Mouse (Mus musculus) ES-Bruce4 (cell line): ENCODE data around the gene Rad9b. TPM values are rescaled to one million over a fixed set of nuclear protein-coding genes. Genes with fewer than 3 reads are reported as not detected.

Source experiments
- H3K27ac ChIP-seq: 2 replicates; pipeline ENCODE4 v1.5.1; 2012; ENCODE audit warnings: low read length, inconsistent platforms; ENCODE audit not compliant: insufficient read depth
- H3K27me3 ChIP-seq: 2 replicates; pipeline ENCODE4 v1.6.1; 2012; ENCODE audit warnings: mild to moderate bottlenecking, low read length, inconsistent platforms; ENCODE audit not compliant: control insufficient read depth, poor library complexity, insufficient read depth, severe bottlenecking
- H3K36me3 ChIP-seq: 2 replicates; pipeline ENCODE4 v1.6.1; 2012; ENCODE audit warnings: inconsistent platforms, mild to moderate bottlenecking, low read length, moderate library complexity; ENCODE audit not compliant: control insufficient read depth, poor library complexity, insufficient read depth, severe bottlenecking
- H3K4me1 ChIP-seq: one replicate; pipeline ENCODE4 v1.8.1; 2011; ENCODE audit warnings: low read length; ENCODE audit not compliant: control insufficient read depth, insufficient read depth
- H3K4me3 ChIP-seq: 2 replicates; pipeline ENCODE4 v1.5.1; 2011; ENCODE audit warnings: low read depth, mild to moderate bottlenecking, low read length
- H3K9ac ChIP-seq: 2 replicates; pipeline ENCODE4 v1.6.1; 2012; ENCODE audit warnings: low read depth, mild to moderate bottlenecking, inconsistent platforms; ENCODE audit not compliant: poor library complexity, severe bottlenecking
- H3K9me3 ChIP-seq: replicated peaks from 2 replicates; pipeline ENCODE4 v1.6.1; 2012; ENCODE audit warnings: mild to moderate bottlenecking, low read length, inconsistent platforms; ENCODE audit not compliant: control insufficient read depth, poor library complexity, insufficient read depth, severe bottlenecking
- CTCF ChIP-seq: IDR thresholded peaks from one replicate; pipeline ENCODE4 v1.8.1; 2011; ENCODE audit warnings: low read depth, low read length
- EP300 ChIP-seq: IDR thresholded peaks from 2 replicates; pipeline ENCODE4 v1.6.1; 2011; ENCODE audit warnings: low read depth, low read length; ENCODE audit not compliant: insufficient read depth
- POLR2A ChIP-seq: IDR thresholded peaks from one replicate; pipeline ENCODE4 v1.8.1; 2011; ENCODE audit warnings: low read length; ENCODE audit not compliant: insufficient read depth
- polyA plus RNA-seq: library from polyadenylated mRNA; stranded (reverse); fragments of >200 nt; gene quantifications from 2 replicates; pipeline ENCODE4 v1.2.4, GENCODE M21; 2011; ENCODE audit warnings: low read depth; ENCODE audit not compliant: missing spikeins, insufficient read depth, insufficient read length

Rad9b gene
- polyA plus RNA-seq, 1 experiment = 19.7 TPM

DNA sequence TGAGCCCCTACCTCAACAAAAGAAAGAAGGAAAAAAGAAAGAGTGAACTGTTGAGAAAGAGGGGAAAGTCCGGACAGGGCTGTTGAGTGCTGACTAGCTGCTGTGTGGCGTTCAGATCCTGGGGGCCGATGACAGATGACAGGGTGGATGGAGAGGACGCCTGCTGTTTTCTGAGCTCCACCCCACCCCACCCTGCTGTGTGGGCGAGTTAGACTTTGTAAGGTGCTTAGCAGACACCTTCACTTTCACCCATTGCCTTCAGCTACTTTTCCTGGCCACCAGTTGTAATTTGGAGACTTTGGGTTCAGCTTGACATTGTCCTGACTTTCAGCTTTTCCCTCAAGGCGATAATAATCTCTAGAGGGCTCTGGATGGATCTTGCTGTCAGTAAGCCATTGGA lies 62.9 kb downstream of the Rad9b start:
- TF ChIP-seq CTCF = no peak
- no peak for TF ChIP-seq EP300
- TF ChIP-seq POLR2A = no peak
- Histone ChIP-seq H3K27me3 (no peaks in the 10 kb centered on the region), H3K27ac (no peak overlapping the region), H3K9ac (no peak overlapping the region), H3K4me1 (peaks cover 9% of the 10 kb centered on the region), H3K36me3 (peaks cover 6% of the 10 kb centered on the region; the same call in 1 of the 2 replicates), H3K9me3 (no peaks in the 10 kb centered on the region), H3K4me3 (no peak overlapping the region)

DNA sequence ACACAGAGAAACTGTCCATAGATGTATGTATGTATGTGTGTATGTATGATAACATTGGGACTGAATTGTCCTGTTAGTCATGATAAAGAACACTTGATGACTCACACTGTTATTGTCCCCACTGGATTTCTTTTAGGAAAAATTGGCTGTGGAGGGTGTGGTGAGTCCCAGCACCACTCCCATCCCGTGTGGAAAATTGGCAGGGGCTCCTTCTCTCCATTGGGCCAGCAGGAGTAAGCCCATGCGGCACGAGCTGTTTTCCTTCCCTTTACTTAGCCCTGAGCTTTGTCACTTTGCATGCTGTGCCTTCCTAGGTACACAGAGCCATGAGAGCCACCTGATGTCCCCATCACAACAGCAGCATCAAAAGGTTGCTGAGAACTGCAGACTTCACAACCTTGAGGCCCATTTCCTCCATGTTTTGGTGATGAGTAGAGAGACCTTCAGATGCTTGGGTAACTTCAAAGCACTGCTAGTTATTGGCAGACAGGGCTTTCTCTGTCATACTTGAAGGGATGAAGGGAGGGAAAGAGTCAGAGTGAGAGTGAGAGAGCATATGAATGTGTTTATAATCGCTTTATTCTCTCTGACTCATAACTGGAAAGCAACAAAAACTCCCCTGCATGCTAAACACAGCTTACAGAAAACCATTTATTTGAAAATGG lies 65.8 kb downstream of the Rad9b start:
- no peaks in the 10 kb centered on the region for H3K9me3 ChIP-seq
- no peak overlapping the region for H3K9ac ChIP-seq
- TF ChIP-seq CTCF (no peak), EP300 (no peak), POLR2A (no peak)
- H3K4me3 ChIP-seq = no peak overlapping the region
- H3K27me3 ChIP-seq = no peaks in the 10 kb centered on the region
- peaks cover 6% of the 10 kb centered on the region; the same call in 1 of the 2 replicates for H3K36me3 ChIP-seq
- peaks cover 2% of the 10 kb centered on the region for H3K4me1 ChIP-seq
- H3K27ac ChIP-seq = no peak overlapping the region

DNA sequence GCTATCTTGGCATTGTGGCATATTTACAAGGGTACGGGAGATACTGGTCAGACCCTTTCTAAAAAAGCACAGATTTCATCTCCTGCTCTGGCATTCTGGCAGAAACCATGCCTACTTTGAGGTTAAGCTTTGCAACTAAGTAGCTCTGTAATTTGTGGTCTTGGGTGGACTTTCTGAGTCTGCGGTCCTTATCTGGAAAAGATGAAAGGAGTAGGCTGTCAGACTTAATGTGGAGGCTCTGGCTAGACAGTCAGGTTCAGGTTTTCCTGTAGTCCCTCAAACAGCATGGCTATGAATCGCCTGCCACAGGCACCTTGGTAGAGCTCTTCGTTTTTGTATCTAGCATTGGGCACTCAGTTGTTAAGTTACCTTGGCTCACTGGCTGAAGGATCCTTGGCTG lies 67.0 kb downstream of the Rad9b start:
- H3K27ac ChIP-seq = no peak overlapping the region
- H3K9ac ChIP-seq = no peak overlapping the region
- no peaks in the 10 kb centered on the region for H3K9me3 ChIP-seq
- H3K27me3 ChIP-seq = no peaks in the 10 kb centered on the region
- H3K36me3 ChIP-seq = peaks cover 6% of the 10 kb centered on the region; the same call in 1 of the 2 replicates
- H3K4me3 ChIP-seq = no peak overlapping the region
- TF ChIP-seq POLR2A (no peak), EP300 (no peak), CTCF (no peak)
- peaks cover 2% of the 10 kb centered on the region for H3K4me1 ChIP-seq

DNA sequence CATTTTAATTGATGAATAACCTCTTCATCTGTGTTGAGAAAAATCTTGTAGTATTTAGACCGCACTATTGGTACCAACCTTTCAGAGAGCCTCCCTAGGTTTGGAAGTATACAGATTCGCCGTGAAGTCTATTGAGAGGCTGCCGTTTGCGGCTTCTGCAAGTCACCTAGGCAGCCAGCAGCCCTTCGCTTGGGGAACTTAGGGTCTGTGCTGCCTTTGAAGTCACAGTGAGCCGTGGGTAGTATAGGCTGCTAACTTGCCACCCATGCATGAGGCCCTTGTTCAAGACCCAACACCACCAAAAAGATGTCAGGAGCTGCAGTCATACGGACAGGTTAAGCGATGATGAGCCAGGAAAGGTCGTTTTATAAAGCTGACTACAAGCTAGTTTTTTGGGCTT lies 67.8 kb downstream of the Rad9b start:
- peaks cover 6% of the 10 kb centered on the region; the same call in 1 of the 2 replicates for H3K36me3 ChIP-seq
- no peaks in the 10 kb centered on the region for H3K27me3 ChIP-seq
- H3K9ac ChIP-seq = no peak overlapping the region
- TF ChIP-seq CTCF (no peak), POLR2A (no peak), EP300 (no peak)
- no peaks in the 10 kb centered on the region for H3K9me3 ChIP-seq
- no peak overlapping the region for H3K4me3 ChIP-seq
- H3K27ac ChIP-seq = no peak overlapping the region
- H3K4me1 ChIP-seq = no peaks in the 10 kb centered on the region

DNA sequence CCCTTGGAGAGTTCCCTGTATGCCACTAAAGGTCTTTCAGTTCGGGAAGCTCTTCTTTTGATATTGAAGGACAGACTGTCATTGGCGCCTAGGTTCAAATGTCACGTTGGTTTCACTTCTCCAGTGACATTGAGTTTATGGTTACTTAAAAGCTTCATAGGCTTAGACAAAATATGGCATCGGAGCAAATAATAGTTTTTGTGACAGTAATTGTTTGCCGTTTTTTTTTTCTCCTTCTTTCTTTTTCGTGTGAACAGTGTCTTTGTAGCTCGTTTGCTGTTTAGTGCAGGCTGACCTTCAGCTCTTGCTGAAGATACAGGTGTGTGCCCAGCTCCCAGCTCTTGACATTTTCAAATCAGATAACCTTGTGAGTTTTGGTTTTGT lies 68.3 kb downstream of the Rad9b start:
- Histone ChIP-seq H3K9me3 (no peaks in the 10 kb centered on the region), H3K27ac (no peak overlapping the region), H3K27me3 (no peaks in the 10 kb centered on the region), H3K4me3 (no peak overlapping the region), H3K4me1 (no peaks in the 10 kb centered on the region), H3K9ac (no peak overlapping the region), H3K36me3 (peaks cover 6% of the 10 kb centered on the region; the same call in 1 of the 2 replicates)
- no peak for TF ChIP-seq CTCF
- TF ChIP-seq POLR2A = no peak
- no peak for TF ChIP-seq EP300

DNA sequence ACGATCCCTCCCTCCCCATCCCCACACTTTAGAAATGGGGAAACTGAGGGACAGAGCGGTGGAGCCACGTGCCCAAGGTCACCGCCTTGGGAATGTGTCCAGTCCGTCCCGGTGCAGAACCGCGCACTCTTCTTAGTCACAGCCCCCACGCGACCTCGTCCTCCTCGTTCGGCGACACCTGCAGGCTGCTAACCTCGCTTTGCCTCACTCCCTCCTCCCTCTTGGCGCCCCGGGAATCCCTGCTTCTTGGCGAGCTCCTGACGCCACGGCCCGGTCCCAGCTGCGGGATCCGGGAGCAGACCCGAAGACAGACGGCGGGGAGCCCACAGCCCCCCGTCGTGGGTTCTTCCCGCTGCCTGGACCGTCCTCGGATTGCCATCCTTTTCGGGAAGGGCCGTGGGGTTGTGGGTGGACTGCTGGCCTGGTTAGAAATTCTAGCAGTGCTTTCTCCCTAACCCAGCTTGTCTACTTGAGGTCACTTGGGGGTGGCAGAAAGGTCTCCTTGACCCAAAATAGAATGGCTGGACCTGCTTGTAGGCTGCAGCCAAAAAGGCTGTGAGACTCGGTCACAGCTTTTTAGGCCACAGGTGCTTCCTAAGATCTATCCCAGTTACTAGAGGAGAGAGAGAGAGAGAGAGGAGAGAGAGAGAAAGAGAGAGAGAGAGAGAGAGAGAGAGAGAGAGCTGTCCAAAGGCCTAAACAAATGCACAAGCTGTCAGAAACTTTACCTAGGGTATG lies 68.8 kb downstream of the Rad9b start:
- H3K36me3 ChIP-seq = peaks cover 6% of the 10 kb centered on the region; the same call in 1 of the 2 replicates
- H3K9ac ChIP-seq = peak overlapping the region; percentile 97
- no peaks in the 10 kb centered on the region for H3K9me3 ChIP-seq
- no peaks in the 10 kb centered on the region for H3K4me1 ChIP-seq
- H3K4me3 ChIP-seq = peak overlapping the region; percentile 91
- H3K27me3 ChIP-seq = no peaks in the 10 kb centered on the region
- no peak overlapping the region for H3K27ac ChIP-seq
- TF ChIP-seq CTCF = no peak
- TF ChIP-seq EP300 = no peak
- TF ChIP-seq POLR2A = no peak
